Mouse (Mus musculus) megakaryocyte, embryonic 14.5 days (primary cell): ENCODE data around the gene Misp. TPM values are rescaled to one million over a fixed set of nuclear protein-coding genes. Genes with fewer than 3 reads are reported as not detected.

ENCODE experiments used
- H3K27me3 ChIP-seq: replicated peaks from 2 replicates; pipeline ENCODE3; 2012; ENCODE audit warnings: inconsistent platforms
- H3K36me3 ChIP-seq: replicated peaks from 2 replicates; pipeline ENCODE3; 2012; ENCODE audit warnings: low read length, inconsistent platforms, mixed read lengths
- H3K4me1 ChIP-seq: 2 replicates; pipeline ENCODE4 v1.6.1; 2012; ENCODE audit warnings: inconsistent platforms
- H3K4me3 ChIP-seq: replicated peaks from 2 replicates; pipeline ENCODE3; 2012; ENCODE audit warnings: moderate library complexity, mild to moderate bottlenecking, inconsistent platforms
- H3K9me3 ChIP-seq: 2 replicates; pipeline ENCODE4 v1.6.1; 2012; ENCODE audit warnings: inconsistent platforms
- FLI1 ChIP-seq: IDR thresholded peaks from 2 replicates; pipeline ENCODE4 v1.6.1; 2012; ENCODE audit warnings: low read length, inconsistent platforms, mixed read lengths
- GATA1 ChIP-seq: IDR thresholded peaks from 3 replicates; pipeline ENCODE4 v1.6.1; 2012; ENCODE audit warnings: mixed read lengths, low read length, inconsistent platforms, borderline replicate concordance
- polyA plus RNA-seq: library from polyadenylated mRNA; stranded (reverse); fragments of >175 nt; gene quantifications from 2 replicates; pipeline ENCODE4 v1.2.3, GENCODE M21; 2012; ENCODE audit warnings: low replicate concordance; ENCODE audit not compliant: insufficient read depth

Misp gene
- polyA plus RNA-seq, 1 experiment = 1.5 TPM

DNA sequence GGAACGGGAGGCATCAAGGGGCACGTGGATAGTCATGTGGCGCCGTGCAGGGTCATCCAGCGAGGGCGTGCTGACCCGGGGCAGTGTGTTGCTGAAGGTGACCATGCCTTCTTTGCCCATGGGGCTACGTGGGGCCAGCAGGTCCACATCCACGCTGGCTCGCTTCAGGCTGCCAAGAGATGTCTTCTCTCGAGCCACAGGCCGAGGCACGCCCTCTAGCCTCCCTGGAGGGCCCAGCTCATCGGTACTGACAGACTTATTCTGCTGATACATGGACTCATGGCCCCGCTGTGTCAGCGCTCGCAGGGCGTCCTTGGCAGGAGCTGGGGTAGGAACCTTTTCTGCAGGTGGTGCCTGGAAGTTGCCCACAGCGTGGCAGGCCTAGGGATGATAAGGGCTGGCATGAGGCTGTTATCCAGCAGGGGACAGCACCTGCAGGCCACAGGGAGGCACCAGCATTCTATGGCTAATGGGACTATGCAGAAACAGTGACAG, 45.1 kb downstream of the Misp start:
- H3K27me3 ChIP-seq = peaks cover 3% of the 10 kb centered on the region
- no peaks in the 10 kb centered on the region for H3K9me3 ChIP-seq
- H3K36me3 ChIP-seq = peaks cover 49% of the 10 kb centered on the region
- TF ChIP-seq FLI1 (no peak), GATA1 (no peak)
- H3K4me1 ChIP-seq = peaks cover 53% of the 10 kb centered on the region
- H3K4me3 ChIP-seq = peak overlapping the region; percentile 21

DNA sequence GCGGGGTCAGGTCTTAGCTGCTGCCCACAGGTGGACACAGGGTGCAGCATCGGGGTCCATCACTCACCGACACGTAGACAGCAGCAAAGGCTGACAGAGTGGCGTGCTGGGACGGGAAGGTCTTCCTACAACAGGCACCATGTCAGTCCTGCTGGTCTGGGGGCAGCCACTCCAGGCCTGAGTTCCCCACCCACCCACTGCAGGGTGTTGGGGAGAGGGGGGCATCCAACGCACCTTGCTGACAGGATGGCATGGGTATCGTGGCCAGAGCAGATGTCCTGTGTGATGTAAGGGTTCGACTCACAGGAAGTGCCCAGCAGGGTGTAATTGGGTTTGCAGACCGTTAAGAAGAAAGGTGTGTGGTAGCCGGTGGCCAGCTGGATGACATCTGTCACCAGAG, 45.8 kb downstream of the Misp start:
- peaks cover 3% of the 10 kb centered on the region for H3K27me3 ChIP-seq
- H3K36me3 ChIP-seq = peaks cover 42% of the 10 kb centered on the region
- peaks cover 46% of the 10 kb centered on the region for H3K4me1 ChIP-seq
- peak overlapping the region; percentile 10 for H3K4me3 ChIP-seq
- no peak for TF ChIP-seq GATA1
- no peak for TF ChIP-seq FLI1
- 0 out of 2 replicates have a peak, but pooled peaks cover 3% of the 10 kb centered on the region for H3K9me3 ChIP-seq

DNA sequence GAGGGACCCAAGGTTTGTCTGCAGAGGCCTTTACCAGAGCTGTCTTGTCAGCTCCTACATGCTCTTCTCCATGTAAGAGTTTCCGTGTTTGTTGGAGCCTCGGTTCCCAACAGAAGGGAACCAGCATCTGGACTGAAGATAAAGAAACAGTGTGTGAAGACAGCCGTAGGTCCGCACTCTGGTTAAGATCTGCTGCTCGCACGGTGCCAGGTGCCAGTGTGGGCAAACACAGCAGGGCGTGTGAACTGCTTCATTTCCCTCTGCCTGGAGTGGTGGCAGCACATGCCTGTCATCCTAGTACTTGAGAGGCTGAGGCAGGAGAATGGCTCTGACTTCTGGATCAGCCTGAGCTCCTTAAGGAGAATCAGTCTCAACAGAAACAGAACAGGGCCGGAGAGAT, 51.1 kb downstream of the Misp start:
- peaks cover 33% of the 10 kb centered on the region for H3K27me3 ChIP-seq

DNA sequence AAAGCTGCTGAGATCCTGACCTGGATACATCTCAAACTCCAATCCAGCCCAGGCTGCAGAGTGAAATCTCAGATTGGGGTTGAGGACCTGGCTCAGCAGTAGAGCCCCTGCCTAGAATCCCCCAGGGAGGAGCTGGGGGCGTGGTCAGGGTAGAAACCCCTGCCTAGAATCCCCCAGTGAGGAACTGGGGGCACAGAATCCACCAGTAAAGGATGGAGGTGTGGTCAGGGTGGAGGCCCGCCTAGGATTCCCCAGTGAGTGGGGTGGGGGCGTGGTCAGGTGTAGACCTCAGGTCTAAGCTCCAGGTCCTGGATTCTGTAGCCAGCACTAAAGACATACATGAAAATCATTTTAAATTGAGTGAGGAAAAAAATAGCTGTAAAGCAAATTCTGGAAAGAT, 52.1 kb downstream of the Misp start:
- peaks cover 46% of the 10 kb centered on the region for H3K4me1 ChIP-seq
- H3K36me3 ChIP-seq = no peaks in the 10 kb centered on the region
- TF ChIP-seq FLI1 (no peak), GATA1 (no peak)
- peaks cover 33% of the 10 kb centered on the region for H3K27me3 ChIP-seq
- no peak overlapping the region for H3K4me3 ChIP-seq
- 0 out of 2 replicates have a peak, but pooled peaks cover 3% of the 10 kb centered on the region for H3K9me3 ChIP-seq

More for the DNA sequence above, 51.1 kb downstream of the Misp start:
- H3K36me3 ChIP-seq = no peaks in the 10 kb centered on the region
- 0 out of 2 replicates have a peak, but pooled peaks cover 3% of the 10 kb centered on the region for H3K9me3 ChIP-seq
- H3K4me3 ChIP-seq = peak overlapping the region; percentile 2
- peaks cover 42% of the 10 kb centered on the region for H3K4me1 ChIP-seq
- no peak for TF ChIP-seq FLI1
- no peak for TF ChIP-seq GATA1

DNA sequence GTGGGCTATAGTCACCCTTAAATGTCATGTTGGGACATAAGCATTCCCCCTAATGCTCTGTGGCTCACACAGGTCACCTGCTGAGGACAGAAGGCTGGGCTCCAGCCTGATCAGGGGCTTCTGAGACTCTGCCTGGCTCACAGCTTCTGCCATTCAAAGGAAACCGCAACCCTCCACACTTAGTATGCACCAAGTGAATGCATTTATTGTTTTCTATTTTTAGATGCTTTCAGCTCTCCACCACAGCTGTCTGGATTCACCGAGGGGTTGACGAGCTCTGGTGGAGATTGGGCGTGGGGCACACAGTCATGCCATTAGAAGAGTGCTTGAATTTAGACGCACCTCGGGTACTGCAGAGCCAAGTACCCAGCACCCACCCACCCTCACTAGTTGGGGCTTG, 52.5 kb downstream of the Misp start:
- Histone ChIP-seq H3K4me1 (peaks cover 51% of the 10 kb centered on the region), H3K4me3 (no peak overlapping the region), H3K9me3 (0 out of 2 replicates have a peak, but pooled peaks cover 3% of the 10 kb centered on the region), H3K27me3 (peaks cover 33% of the 10 kb centered on the region), H3K36me3 (no peaks in the 10 kb centered on the region)
- TF ChIP-seq FLI1 (no peak), GATA1 (no peak)

DNA sequence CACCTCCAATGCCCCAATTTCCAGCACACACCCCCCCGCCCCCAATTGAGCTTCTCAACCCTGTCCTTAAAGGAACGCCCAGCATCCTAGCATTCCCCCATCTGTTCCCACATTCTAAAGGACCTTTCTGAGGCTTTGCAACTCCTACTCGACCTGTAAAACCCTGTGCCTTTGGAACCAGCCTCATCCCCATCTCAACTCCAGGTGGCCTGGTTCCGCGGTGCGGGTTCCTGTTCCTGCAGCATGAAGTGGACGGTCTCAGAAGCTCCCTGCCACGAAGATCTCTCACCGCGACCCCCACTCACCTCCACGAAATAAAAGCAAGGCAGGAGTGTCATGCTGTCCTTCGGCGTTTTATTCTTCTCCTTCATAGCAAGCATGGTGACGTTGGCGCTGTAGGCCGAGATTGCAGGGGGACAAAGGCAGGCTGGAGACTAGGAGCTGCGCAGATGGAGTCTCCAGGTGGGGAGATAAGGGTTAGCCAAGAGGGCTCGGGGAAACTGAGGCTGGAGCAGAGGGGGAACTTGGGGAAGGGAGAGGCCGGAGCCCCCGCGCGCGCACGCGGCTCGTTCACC, 53.0 kb downstream of the Misp start:
- Histone ChIP-seq H3K36me3 (no peaks in the 10 kb centered on the region), H3K4me1 (peaks cover 56% of the 10 kb centered on the region), H3K4me3 (peak overlapping the region; percentile 93), H3K27me3 (peaks cover 33% of the 10 kb centered on the region), H3K9me3 (0 out of 2 replicates have a peak, but pooled peaks cover 3% of the 10 kb centered on the region)
- no peak for TF ChIP-seq FLI1

DNA sequence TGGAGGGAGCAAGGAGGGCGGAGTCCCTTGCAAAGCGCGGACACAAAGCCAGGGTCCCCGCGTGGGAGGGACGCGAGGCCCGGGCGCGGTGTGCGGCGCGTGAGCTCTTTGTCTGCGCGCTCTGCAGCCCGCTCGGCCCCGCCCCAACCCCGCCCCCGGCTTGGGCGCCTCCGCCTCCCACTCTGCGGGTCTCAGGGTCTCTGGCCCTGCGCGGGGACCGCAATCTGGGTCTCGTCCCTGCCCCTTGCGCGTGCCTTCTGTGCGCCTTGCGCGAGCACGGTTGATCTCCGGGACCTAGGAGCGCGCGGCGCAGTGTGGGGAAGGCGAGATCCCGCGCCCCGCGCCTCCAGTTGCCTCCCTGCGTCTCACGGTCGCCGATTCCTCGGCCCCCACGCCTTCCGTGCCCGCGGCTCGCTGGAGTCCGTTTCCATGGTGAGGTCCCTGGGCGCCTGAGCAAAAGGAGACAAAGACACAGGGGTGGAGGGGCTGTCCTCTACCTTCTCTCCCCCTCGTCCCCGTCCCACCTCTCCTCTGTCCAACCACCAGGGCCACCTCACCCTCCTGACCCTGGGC, 53.6 kb downstream of the Misp start, which contains the start of the genes Prtn3 and Plppr3:
Gene Prtn3 (plus strand): TSS at position 187 of the 573 bp plus-strand sequence.
Gene Plppr3 (minus strand): TSS at position 345 of the 573 bp plus-strand sequence.
- TF ChIP-seq GATA1 = no peak
- no peak for TF ChIP-seq FLI1

DNA sequence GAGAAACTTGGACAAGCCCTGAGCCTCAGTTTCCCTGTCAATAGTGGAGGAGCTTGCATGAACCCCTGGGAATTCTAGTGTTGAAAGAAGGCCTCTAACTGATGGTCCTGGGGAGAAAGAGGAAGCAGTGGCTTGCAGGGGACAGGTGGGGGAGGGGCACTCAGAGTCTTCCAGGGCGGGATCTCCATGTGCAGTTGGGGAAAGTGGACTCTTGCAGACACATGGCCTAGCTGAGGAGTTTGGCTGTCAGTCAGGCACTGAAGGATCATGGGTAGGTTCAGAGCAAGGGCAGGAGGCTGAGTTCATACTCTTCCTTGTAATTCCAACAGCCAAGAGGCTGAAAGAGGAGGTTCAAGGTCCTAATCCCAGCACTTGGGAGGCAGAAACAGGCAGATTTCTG, 56.4 kb downstream of the Misp start:
- TF ChIP-seq FLI1 = no peak
- TF ChIP-seq GATA1 = no peak
- Histone ChIP-seq H3K27me3 (peaks cover 27% of the 10 kb centered on the region), H3K9me3 (no peaks in the 10 kb centered on the region), H3K36me3 (no peaks in the 10 kb centered on the region), H3K4me1 (peaks cover 86% of the 10 kb centered on the region), H3K4me3 (peak overlapping the region; percentile 83)

More for the DNA sequence above, 53.6 kb downstream of the Misp start, which contains the start of the genes Prtn3 and Plppr3:
- H3K36me3 ChIP-seq = no peaks in the 10 kb centered on the region
- peak within 1 kb of the TSS; percentile 93 for H3K4me3 ChIP-seq
- 0 out of 2 replicates have a peak, but pooled peaks cover 3% of the 10 kb centered on the region for H3K9me3 ChIP-seq
- H3K4me1 ChIP-seq = peaks cover 58% of the 10 kb centered on the region
- H3K27me3 ChIP-seq = peaks cover 30% of the 10 kb centered on the region

DNA sequence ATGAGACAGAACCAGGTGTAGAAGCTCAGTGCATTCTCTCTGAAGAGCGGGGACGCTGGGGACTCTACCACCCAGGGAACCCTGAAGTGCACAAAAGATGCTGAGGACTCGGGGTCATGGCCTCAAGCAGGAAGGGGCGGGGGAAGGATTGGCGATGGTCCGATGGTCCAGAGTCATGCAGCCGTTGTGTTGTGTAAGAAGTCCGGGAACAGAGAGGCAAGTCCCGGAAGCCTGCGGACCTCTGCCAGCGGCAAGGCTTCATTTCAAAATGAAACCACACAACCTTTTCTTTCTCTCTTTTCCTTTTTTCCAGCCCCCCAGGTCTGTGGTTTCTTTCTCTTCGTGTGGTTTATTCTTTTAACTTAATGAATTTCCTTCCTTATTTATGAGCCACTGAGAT, 57.0 kb downstream of the Misp start:
- peaks cover 25% of the 10 kb centered on the region for H3K27me3 ChIP-seq
- peak overlapping the region; percentile 83 for H3K4me3 ChIP-seq
- peaks cover 92% of the 10 kb centered on the region for H3K4me1 ChIP-seq
- H3K36me3 ChIP-seq = no peaks in the 10 kb centered on the region
- H3K9me3 ChIP-seq = no peaks in the 10 kb centered on the region
- no peak for TF ChIP-seq GATA1
- no peak for TF ChIP-seq FLI1

DNA sequence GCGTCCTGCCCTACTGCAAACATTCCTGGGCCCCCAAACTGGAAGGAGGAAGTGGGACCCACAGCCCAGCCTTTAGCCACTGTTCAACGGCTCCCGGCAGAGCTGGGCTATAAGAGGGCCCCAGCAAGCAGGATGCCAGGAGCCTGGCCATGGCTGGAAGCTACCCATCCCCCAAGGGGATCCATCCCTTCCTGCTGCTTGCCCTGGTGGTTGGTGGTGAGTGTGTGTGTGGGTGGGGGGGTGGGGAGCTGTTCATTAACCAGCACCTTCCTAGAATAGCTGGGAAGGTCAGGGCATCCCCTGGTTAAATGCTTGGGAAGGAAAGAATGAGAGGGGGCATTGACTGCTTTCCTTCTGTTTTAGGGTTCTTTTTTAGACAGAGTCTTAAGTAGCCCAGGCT, 58.7 kb downstream of the Misp start:
- Histone ChIP-seq H3K27me3 (peaks cover 7% of the 10 kb centered on the region), H3K9me3 (no peaks in the 10 kb centered on the region), H3K36me3 (no peaks in the 10 kb centered on the region), H3K4me3 (peak overlapping the region; percentile 59), H3K4me1 (peaks cover 95% of the 10 kb centered on the region)
- TF ChIP-seq GATA1 = no peak
- no peak for TF ChIP-seq FLI1

Other genes starting within 250 kb of the Misp start
- 1.2 TPM in 1 of 2 replicates, not detected in the other for gene Theg, start 233.7 kb upstream of the Misp start, polyA plus RNA-seq
- not detected in 2 replicates for gene C2cd4c, start 207.0 kb upstream of the Misp start, polyA plus RNA-seq
- gene Shc2, start 183.1 kb upstream of the Misp start, polyA plus RNA-seq = not detected in 2 replicates
- gene Odf3l2, start 175.3 kb upstream of the Misp start, polyA plus RNA-seq = not detected in 2 replicates
- gene Madcam1, start 156.4 kb upstream of the Misp start, polyA plus RNA-seq = 0.78 TPM in 1 of 2 replicates, not detected in the other
- gene Tpgs1, start 151.6 kb upstream of the Misp start, polyA plus RNA-seq = 209 and 257 TPM in 2 replicates
- 451 and 1,194 TPM in 2 replicates for gene Cdc34, start 138.8 kb upstream of the Misp start, polyA plus RNA-seq
- gene Gzmm, start 132.0 kb upstream of the Misp start, polyA plus RNA-seq = 1.4 and 2.2 TPM in 2 replicates
- gene Bsg, start 116.5 kb upstream of the Misp start, polyA plus RNA-seq = 2,144 and 3,272 TPM in 2 replicates
- 1.5 and 1.8 TPM in 2 replicates for gene Hcn2, start 104.4 kb upstream of the Misp start, polyA plus RNA-seq
- 11.1 and 25.3 TPM in 2 replicates for gene Polrmt, start 74.4 kb upstream of the Misp start, polyA plus RNA-seq
- not detected in 2 replicates for gene Fgf22, start 65.9 kb upstream of the Misp start, polyA plus RNA-seq
- gene Rnf126, start 54.0 kb upstream of the Misp start, polyA plus RNA-seq = 302 and 542 TPM in 2 replicates
- 1.6 TPM in 1 of 2 replicates, not detected in the other for gene Fstl3, start 43.7 kb upstream of the Misp start, polyA plus RNA-seq
- 0.70 TPM in 1 of 2 replicates, not detected in the other for gene Prss57, start 30.0 kb upstream of the Misp start, polyA plus RNA-seq
- 39.0 and 54.6 TPM in 2 replicates for gene Palm, start 27.4 kb upstream of the Misp start, polyA plus RNA-seq
- 849 and 1,831 TPM in 2 replicates for gene Ptbp1, start 33.4 kb downstream of the Misp start, polyA plus RNA-seq
- gene Prtn3, start 53.5 kb downstream of the Misp start, polyA plus RNA-seq = 96.7 and 434 TPM in 2 replicates
- gene Plppr3, start 53.6 kb downstream of the Misp start, polyA plus RNA-seq = 0.80 and 16.9 TPM in 2 replicates
- gene Elane, start 65.3 kb downstream of the Misp start, polyA plus RNA-seq = 5.6 and 23.2 TPM in 2 replicates
- not detected in 2 replicates for gene Cfd, start 69.9 kb downstream of the Misp start, polyA plus RNA-seq
- gene Med16, start 87.9 kb downstream of the Misp start, polyA plus RNA-seq = 32.2 and 85.7 TPM in 2 replicates
- gene Gm26602, start 89.9 kb downstream of the Misp start, polyA plus RNA-seq = not detected in 2 replicates
- 2.7 and 4.5 TPM in 2 replicates for gene Kiss1r, start 96.0 kb downstream of the Misp start, polyA plus RNA-seq
- 418 and 597 TPM in 2 replicates for gene R3hdm4, start 100.2 kb downstream of the Misp start, polyA plus RNA-seq
- gene Arid3a, start 106.1 kb downstream of the Misp start, polyA plus RNA-seq = 89.7 and 142 TPM in 2 replicates
- gene Wdr18, start 139.2 kb downstream of the Misp start, polyA plus RNA-seq = 22.2 and 23.8 TPM in 2 replicates
- gene Grin3b, start 149.7 kb downstream of the Misp start, polyA plus RNA-seq = not detected in 2 replicates
- 293 and 686 TPM in 2 replicates for gene Tmem259, start 163.3 kb downstream of the Misp start, polyA plus RNA-seq
- gene Cnn2, start 167.6 kb downstream of the Misp start, polyA plus RNA-seq = 1,011 and 1,303 TPM in 2 replicates
- gene Abca7, start 175.5 kb downstream of the Misp start, polyA plus RNA-seq = 47.4 and 62.2 TPM in 2 replicates
- 375 and 477 TPM in 2 replicates for gene Arhgap45, start 195.7 kb downstream of the Misp start, polyA plus RNA-seq
- 147 and 260 TPM in 2 replicates for gene Polr2e, start 218.8 kb downstream of the Misp start, polyA plus RNA-seq
- gene Gpx4, start 226.2 kb downstream of the Misp start, polyA plus RNA-seq = 3,942 and 9,172 TPM in 2 replicates